Mouse (Mus musculus) spleen, adult 12 weeks (tissue): Measurements from ENCODE around the gene Eif5a.
"Not testable (repeated sequence)": the region's sequence is repeated elsewhere in the genome, so short reads cannot be mapped to it uniquely, and the experiment has no call there.

Experiments used
- DNase-seq: peaks from one replicate; pipeline ENCODE4 v3.0.0; 2022; ENCODE audit warnings: low spot score

The Eif5a gene

DNA sequence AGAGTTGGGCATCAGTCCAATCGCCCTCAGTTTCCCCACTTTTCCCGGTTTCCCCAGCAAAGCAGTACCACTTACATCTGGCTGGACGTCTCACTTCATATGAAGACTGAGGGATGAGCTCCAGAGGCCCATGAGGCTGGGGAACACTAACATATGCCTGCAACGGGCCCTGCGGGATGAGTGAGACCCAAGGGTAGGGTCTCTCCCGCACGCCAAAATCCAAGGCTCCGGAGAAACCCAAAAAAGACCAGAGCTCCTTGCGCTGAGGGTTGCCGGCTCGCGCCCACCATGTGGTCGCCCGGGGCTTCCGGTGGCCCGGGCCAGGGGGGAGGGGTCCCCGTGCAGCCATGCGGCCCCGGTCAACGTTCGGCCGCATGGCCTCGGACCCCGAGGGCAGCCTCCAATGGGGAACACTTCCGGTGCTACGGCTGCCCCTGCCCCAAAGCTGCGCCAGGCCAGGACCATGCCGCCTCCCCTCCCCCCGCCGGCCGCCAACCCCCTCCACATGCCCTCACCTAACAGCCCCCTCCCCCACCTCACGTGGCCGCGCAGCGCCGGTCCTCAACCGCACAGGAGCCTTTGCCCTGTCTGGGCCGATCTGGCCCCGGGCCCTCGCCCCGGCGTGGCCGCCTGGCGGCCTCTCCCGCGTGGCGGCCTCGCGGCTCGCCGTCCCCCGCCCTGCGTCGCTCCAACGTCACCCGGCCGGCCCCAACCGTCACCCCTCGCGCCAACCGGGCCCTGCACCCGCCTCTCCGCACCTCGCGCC, 1.3 kb downstream of the Eif5a start:
- DNase-seq: no peak

DNA sequence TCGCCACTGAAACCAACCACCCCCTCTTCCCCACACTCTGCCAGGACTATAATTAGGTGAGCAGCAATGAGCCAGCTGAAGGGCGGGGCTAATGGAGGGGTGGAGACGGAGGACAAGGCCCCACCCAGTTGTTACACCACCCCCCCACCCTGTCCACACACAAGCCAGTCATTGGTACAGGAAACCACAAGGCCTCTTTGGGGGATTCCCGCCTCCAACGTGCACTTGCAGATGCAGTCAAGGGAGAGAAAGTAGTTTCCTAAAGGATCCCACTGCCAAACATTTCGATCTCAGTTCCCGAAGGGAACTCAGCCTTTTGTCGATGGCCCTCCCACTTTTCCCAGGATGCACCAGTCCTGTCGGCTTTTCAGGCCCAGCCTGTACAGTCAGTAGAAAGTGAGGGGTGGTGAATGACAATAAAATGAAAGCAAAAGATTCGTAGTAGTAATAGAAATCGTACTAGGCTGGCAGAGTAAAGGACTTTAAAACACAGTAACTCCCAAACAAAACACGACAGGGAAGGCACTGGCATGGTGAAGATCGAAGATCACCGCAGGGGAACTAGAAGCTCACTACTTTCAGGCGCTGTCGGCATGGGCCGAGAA, 2.0 kb downstream of the Eif5a start:
- peak; percentile 82 for DNase-seq

- DNase-seq: no peak
Measured at GRCm38 (mm10) chr11:69919053-69919452, 2.7 kb downstream of the Eif5a start.

DNA sequence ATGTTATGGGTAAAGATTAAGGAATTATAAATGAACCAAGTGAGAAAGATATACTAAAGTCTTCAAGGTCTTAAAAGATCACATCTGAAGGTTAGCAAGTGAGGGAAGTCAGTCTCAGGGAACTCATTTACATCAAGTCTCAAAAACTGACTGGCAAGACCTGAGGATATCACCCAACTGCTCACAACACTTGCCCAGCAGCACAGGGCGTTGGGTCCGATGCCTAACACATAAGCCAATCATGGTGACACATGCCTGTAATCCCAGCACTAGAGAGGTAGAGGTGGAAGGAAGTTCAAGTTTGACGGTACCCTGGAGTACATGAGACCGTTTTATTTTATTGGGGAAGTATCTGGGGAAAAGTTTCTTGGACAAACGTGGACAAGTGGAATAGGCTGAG, 3.6 kb downstream of the Eif5a start:
- DNase-seq: no peak

GRCm38 (mm10) chr11:69917379-69917948, 4.3 kb downstream of the Eif5a start:
- DNase-seq: no peak

DNA sequence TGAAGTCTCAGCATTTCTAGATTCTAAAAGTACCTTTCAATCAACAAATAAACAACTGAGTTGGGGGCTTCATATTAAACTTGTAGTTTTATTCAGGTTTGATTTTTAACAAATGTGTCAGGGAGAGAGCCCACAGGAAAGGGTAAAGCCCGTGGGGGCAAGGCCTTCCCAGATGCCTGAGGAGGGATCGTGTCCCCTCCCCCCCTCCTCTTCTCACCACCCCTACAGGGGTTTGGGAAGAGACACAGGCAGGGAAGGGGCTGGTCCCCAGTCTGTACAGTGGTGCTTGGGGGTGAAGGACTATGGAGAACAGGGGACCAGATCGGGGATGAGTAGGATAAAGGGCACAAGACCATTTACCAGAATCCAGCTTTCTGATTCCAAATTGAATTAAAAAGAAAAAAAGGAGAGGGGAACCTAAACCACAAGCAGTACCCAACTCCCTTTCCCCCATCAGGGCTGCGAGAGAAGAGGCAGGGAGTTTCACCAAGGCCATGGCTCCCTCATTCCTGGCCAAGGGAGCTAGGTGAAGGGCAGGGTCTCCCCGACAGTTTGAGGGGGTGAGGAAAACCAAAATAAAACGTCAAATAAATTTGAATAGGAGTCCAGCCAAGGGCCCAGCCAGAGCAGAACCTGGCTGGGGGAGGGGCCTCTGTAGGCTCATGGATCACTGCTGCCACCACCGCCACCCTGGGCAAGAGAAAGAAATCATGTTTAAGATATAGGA, 4.9 kb downstream of the Eif5a start:
- not testable (repeated sequence) for DNase-seq

- peak; percentile 59 for DNase-seq
Measured at GRCm38 (mm10) chr11:69915667-69916627, 5.8 kb downstream of the Eif5a start.

- DNase-seq: no peak
Measured at GRCm38 (mm10) chr11:69914917-69915430, 6.8 kb downstream of the Eif5a start.

DNA sequence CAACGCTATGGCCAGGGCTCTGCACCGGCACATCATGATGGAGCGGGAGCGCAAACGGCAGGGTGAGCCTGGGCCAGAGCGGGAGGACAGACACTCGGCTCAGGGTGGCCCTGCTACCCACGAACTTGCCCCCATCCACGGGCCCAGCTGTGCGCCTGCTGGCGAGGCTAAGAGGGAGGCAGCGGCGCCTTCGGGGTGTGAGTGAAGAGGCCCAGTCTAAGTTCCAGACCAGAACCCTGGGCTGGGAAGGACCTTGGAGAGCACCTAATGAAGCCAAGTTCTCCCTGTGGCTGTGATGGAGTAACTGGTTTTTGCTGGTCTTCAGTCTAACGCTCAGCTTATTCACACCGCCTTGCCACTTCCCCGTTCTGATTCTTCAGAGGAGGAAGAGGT, 7.4 kb downstream of the Eif5a start:
- no peak for DNase-seq

- peak; percentile 85 for DNase-seq
Measured at GRCm38 (mm10) chr11:69913554-69914371, 8.0 kb downstream of the Eif5a start, which contains the start of gene Gps2. Gene Gps2, plus strand, starts transcription at chr11:69913888.

DNA sequence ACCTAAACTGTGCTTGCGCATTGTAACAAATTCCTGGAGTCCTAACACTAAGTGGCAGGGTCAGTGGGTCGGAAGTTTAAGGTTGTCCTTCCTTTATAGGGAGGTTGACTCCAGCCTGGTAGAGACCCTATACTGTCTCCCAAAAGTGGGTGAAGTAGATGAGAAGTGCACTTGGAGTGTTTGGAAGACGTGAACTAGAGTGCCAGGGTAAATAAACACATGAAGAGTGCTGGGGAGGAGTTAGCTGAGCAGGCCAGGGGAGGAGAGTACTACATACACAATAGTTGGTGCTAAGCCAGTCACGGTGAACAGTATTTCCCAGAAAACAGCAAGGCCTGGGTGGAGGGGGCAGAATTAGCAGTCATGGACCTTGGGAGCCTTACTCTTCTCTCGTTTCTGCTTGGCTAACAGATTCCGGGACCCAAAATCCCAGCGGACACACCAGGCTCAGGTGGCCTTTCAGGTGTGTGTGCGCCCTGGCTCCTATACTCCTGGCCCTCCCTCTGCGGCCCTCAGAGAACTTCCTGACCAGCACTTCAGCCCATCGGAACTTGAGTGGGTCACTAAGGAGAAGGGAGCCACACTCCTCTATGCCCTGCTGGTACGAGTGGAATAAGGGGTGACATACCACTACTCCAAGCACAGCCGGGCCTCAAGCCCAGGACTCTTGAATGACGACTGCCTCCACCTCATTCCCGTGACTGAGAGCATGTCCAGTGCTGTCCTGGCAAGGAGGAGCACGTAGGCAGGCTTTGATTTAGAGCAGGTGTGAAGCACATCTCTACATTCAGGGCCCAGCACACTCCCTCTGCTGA, 8.8 kb downstream of the Eif5a start:
- no peak for DNase-seq

DNA sequence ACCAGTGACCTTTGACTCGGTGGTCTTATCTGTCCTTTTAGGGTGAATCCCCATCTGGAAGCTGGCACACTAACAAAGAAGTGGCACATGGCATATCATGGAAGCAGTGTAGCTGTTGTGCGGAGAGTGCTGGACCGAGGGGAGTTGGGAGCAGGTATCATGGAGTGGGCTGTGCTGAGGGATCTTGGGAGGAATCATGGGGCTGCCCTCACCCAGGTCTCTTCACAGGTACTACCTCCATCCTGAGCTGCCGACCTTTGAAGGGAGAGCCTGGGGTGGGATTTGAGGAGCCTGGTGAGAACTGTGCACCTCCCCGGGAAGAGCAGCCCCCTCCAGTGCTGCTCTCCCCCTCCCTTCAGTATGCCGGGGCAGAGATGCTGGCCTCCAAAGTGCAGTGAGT, 10.1 kb downstream of the Eif5a start:
- DNase-seq: no peak

DNA sequence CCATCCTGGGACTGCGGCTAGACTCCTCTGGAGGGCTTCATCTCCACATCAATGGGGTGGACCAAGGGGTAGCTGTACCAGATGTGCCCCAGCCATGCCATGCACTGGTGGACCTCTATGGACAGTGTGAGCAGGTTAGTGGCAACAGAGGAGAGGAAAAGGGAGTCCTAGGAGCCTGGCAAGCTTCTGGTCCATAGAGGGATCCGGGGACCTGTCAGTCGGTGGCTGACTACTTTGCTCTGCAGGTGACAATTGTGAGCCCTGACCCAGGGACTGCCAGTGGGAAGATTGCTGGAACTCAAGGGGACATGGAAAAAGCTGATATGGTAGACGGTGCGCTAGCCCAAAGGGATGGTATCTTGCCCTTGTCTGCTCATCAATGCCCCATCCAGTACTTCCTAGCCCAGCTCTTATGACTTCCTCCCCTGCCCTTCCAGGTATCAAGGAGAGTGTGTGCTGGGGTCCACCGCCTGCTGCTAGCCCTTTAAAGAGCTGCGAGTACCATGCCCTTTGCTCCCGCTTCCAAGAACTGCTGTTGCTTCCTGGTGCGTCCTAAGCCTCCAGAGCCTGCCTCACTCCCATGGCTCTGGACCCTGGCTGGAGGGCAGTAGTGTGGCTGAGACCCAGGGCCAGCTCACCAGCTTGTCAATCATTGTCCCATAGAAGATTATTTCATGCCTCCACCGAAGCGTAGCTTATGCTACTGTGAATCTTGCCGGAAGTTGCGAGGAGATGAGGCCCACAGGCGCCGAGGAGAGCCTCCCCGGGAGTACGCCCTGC, 10.8 kb downstream of the Eif5a start:
- DNase-seq: no peak

- no peak for DNase-seq
Measured at GRCm38 (mm10) chr11:69910177-69910576, 11.6 kb downstream of the Eif5a start.

DNA sequence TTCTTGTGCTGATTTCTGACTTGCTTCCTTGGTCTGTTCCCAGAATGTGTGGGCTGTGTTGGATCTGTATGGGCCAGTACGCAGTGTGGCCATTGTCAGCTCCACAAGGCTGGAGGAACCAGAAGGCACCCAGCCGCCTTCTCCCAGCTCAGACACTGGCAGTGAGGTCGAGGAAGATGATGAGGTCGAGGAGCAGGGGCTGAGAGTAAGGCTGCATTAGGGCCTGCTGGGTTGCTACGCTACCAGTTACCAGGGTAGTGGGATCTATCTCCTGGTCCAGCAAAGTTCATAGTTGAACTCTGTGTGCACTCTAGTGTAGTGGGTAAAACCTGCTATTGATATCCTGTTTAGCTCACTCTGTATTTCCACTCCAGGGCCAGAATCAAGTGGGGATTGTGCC, 12.6 kb downstream of the Eif5a start:
- DNase-seq: no peak

- no peak for DNase-seq
Measured at GRCm38 (mm10) chr11:69908645-69909044, 13.1 kb downstream of the Eif5a start.

GRCm38 (mm10) chr11:69904311-69904710, 17.4 kb downstream of the Eif5a start:
- DNase-seq: no peak

DNA sequence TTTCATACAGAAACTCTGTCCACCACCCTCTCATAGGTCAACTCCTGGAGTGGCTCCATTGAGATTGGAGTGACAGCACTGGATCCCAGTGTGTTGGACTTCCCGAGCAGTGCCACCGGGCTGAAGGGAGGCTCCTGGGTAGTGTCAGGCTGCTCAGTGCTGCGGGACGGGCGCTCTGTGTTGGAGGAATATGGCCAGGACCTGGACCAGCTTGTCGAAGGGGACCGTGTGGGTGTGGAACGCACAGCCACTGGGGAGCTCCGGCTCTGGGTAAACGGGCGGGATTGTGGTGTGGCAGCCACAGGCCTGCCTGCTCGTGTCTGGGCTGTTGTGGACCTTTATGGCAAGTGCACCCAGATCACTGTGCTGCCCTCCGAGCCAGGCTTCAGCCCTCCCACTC, 18.8 kb downstream of the Eif5a start:
- no peak for DNase-seq

- no peak for DNase-seq
Measured at GRCm38 (mm10) chr11:69901993-69902392, 19.8 kb downstream of the Eif5a start.
